Mouse (Mus musculus): ENCODE results near the gene Adam19.
A peak's percentile ranks its signal among the peaks of the same experiment; 100 is the strongest.

The Adam19 gene

GRCm38 (mm10) chr11:46109206-46109605, 53.4 kb downstream of the Adam19 start:
- DNase-seq, result no peak

- no peak for DNase-seq
These were observed 54.6 kb downstream of the Adam19 start for GRCm38 (mm10) chr11:46110156-46110944.

- no peak for DNase-seq
These were observed 55.1 kb downstream of the Adam19 start for GRCm38 (mm10) chr11:46110945-46111287.

DNA sequence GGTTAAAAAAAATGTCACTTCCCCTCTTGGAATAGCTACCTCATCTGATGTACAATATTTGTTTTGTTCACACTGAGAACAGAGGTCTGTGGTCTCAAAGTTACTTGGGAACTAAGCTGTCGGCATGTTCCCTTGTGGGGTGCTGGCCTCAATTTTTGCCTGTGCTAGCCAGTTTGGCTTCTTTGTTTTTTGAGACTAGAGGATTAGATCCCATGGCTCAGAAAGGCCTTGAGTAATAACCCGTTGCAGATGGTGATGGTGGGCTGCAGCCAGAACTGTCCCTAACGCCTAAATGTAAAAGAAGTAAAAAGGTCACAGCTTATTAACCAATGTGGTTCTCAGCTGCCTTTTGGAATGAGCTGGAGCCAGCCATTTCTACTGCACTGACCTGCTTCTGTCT, 57.4 kb downstream of the Adam19 start:
- no peak for DNase-seq

DNA sequence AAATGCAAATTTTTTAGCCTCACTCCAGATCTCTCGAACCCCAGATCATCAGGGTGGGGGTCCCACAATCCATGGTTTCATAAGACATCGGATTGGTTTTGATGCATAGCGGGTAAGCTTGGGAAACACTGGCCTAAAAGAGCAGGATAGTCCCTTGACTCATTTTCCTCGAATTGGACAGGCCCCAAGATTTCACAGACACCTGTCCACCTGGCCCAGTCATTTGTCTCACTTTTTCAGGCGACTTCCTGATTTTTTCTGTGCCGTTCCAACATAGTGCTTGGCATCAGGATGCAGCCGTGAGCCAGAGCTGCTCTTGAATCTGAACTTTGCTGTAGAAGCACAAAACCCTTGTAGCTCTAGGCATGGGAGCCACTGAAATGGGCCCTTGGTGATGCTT, 58.4 kb downstream of the Adam19 start:
- no peak for DNase-seq

DNA sequence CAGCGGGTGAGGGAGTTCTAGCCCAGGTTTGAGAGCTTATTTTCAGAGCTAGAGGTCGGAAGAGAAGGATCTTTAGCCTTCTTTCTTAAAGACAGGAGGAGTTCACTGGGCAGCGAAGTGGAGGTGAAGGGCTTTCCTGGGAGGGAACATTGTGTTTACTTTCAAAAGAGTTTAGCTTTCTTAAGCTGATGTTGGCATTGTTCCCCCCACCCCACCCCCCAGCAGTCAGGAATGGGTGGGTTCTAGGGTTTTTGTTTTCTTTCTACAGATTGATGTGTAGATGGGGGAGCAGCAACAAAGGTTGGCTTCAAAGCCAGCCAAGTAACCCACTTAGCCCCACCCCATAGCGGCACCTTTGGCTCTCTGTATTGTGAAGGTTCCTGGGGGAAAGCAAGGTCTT, 59.2 kb downstream of the Adam19 start:
- no peak for DNase-seq

GRCm38 (mm10) chr11:46115411-46116173, 59.8 kb downstream of the Adam19 start:
- DNase-seq, result peak; percentile 36 to 61

DNA sequence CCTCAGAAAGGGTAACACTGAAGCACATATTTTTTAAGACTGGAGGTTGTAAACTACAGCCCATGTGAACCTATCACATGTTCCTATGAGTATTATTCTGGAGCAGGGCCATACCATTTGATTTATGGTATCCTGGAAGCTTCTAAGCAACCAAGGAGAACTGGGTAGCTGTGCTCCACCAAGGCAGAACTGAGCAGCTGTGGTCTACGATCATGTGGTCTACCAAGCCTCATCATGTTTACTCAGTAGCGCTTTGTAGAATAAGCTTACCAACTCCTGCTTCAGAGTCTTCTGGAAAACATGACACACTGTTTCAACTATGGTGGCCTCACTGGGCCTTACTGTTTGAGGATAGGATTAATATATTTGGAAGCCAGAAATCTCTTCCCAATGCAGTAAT, 60.7 kb downstream of the Adam19 start:
- no peak for DNase-seq

DNA sequence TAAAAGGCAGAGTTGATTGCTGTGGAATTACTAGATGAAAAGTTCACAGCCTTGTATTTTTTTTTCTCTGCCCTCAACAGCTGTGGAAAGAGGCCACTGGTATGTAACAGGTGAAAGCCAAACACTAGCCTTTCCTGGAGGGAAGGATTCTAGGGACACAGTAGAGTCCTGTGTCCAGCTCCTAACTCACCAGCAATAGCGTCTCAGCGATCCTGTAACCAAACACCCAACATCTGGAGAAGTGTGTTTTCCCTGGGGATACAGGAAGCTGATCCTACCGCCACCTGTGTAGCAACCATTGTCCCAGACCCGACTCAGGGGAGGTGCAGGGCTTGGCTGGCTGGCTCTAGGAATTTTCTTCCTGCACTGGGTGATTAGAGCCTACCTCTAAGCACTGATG, 63.8 kb downstream of the Adam19 start:
- peak in 1 of 2 experiments; percentile 29 for DNase-seq

DNA sequence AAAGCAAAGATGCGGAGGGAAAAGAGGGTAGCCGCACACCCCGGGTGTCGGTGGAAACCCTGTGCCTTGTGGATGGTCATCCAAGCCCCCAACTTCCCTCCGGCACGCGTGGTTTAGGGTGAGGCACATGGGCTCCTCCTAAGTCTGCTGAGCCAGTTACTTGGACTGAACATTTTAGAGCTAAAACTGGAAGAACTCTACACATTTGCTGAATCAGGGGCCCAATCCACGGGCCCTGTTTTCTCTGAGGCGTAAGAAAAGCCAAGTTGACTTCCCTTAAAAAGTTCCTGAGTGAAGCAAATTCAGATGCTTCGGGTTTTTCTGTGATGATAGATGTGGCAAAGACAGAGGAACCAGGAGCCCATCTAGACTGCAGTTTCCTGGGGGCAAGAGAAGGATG, 64.3 kb downstream of the Adam19 start:
- no peak for DNase-seq

GRCm38 (mm10) chr11:46121666-46122065, 65.9 kb downstream of the Adam19 start:
- no peak for DNase-seq

- DNase-seq, result no peak
These were observed 67.1 kb downstream of the Adam19 start for GRCm38 (mm10) chr11:46122875-46123274.

- DNase-seq, result no peak
These were observed 67.6 kb downstream of the Adam19 start for GRCm38 (mm10) chr11:46123328-46123866.

- no peak for DNase-seq
These were observed 69.5 kb downstream of the Adam19 start for GRCm38 (mm10) chr11:46125093-46125834.

GRCm38 (mm10) chr11:46125835-46126229, 70.0 kb downstream of the Adam19 start:
- DNase-seq, result no peak

DNA sequence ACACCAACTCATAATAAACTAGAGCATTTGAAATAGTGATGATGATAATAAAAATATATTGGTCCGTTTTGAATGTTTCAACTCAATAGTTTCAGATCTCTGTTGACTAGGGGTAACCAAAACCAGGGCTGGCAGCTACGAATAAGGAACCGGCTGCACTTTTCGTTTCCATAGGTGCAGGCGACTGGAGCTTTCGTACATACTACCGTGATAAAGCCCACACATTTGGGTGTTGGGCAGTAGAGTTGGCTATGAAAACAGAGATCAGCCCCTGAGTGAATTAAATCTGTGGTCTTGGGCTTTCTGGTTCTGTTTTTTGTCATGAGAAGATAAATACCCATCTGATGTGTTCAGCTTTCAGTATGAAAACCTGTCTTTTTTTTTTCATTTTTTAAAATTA, 70.5 kb downstream of the Adam19 start:
- DNase-seq, result no peak

DNA sequence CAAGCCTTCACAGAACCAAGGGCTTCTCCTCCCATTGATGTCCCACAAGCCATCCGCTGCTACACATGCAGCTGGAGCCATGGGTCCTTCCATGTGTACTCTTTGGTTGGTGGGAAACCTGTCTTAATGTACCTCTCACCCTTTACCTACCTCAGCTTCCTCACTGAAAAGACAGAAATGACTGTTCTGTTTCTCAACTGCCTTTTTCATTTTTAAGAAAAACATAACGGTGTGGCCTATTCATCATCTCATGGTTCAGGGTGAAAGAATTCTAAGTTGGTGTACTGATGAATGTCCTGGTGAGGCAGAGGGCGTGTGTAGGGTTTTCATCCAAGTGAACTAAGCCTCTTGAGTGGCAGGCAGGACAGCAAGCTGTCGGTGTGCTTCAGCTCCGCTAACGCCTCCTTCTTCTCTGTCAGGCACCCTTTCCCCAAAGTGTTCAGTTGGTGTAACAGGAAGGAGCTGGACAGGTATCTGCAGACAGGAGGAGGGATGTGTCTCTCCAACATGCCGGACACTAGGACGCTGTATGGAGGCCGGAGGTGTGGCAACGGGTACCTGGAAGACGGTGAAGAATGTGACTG, 71.1 kb downstream of the Adam19 start:
- no peak for DNase-seq

DNA sequence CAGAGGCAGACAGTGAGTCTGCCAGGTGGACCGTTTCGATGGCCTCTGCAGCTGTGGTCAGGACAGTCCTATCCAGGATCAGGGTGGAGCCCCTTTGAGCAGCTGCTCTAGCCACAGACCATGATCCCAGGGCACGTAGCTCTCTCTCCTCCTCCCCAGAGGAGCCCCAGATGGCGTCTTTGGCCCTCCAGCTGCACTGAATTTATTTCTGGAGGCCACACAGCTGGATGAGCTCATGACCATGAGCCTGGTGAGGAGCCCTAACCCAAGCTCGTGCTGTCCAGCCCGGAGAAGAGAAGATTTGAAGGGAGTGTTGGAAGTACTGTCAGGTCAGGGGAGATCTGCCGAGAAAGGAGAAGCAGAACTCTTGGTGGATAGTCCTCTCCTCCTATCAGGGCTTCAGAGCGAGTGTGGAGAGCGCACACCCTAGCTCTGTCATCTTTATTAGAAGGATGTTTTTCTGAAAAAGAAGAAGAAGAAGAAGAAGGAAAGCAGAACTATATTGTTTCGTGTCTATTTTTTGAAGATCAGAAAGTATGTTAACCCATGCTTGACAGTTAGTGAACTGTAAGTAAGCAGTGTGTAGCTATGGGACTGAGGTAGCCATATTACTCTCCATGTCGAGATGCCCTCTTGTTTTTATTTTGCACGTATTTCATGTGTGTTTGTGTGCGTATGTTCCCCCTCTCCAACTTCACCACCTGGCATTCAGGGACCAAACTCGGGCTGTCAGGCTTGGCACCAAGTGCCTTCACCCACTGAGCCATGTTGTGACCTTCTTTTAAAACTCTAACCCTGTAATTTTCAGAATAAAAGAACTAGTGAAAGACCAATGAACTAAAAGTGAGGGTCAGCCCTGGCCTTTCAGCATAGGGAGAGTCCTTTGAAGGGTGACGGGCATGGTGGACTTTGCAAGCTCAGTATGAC, 72.1 kb downstream of the Adam19 start:
- DNase-seq, result peak; percentile 66 to 74

- peak; percentile 73 to 77 for DNase-seq
These were observed 72.8 kb downstream of the Adam19 start for GRCm38 (mm10) chr11:46128548-46128945.

DNA sequence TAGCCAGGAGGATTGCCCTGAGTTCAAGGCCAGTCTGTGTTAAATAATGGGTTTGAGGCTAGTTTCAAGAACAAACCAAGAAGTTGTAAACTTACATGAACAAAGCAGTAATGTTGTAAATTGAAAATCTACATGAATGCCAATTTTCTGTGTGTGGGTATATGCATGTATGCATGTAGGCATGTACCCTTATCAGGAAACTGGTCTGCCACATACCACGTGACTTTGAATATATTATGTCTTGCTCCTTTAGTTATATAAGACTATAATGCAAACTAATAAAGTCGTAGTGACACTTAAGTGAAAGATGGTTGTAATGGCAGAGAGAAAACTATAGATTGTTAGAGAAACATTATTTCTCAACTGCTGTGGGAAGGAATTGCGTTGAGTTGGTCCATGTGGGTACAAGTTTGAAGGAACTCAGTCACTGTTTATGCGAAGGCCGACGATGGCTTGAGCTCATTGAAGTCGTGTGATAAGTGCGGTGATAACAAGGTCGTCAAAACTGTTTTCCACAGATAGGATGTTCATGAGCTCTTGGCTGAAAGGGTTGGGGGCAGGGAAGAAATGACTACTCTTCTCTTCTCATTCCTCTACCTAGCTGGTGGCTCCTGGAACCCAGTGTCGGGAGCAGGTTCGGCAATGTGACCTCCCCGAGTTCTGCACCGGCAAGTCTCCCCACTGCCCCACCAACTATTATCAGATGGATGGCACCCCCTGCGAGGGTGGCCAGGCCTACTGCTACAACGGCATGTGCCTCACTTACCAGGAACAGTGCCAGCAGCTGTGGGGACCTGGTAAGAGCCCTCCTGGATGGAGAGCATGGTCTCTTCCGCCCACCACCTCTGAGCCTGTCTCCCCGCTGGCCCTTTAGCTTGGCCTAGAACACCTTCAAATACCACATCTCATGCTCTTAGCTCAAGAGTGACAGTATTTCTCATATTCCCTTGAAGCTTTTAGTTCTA, 75.5 kb downstream of the Adam19 start:
- no peak for DNase-seq

DNA sequence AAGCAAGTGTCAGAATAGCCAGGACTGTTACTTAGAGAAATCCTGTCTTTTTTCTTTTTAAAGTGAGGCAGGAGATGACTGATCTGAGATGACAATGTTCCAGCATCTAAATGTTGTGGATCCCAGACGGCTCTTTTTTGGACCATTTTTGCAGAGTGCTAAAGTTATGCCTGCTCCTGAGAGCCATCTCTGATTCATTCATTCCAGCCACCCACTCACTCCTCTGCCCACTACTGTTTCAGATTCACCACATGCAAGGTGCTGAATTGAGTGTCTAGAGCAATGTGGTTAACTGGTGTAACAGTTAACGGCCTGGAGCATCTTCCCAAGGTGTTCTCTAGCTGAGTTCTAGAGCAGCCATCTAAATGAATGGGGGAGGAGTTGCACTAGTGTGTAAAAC, 79.1 kb downstream of the Adam19 start:
- DNase-seq, result no peak

All from kidney, postnatal 4 days (tissue).